Mouse (Mus musculus) lung, adult 2 months (tissue): ENCODE measurements around the gene Defb23. TPM values are rescaled to one million over a fixed set of nuclear protein-coding genes. Genes with fewer than 3 reads are reported as not detected.

Experiments used
- DNase-seq: peaks from one replicate; pipeline ENCODE4 v3.0.0; 2022
- H3K4me1 ChIP-seq: fragments of 200-500 bp; 2 replicates; pipeline ENCODE4 v1.6.1; 2011; ENCODE audit warnings: low read length; ENCODE audit not compliant: control insufficient read depth, insufficient read depth
- H3K4me3 ChIP-seq: fragments of 200-500 bp; replicated peaks from 2 replicates; pipeline ENCODE3; 2011; ENCODE audit warnings: low read depth, mild to moderate bottlenecking, control low read depth, low read length; ENCODE audit errors: extremely low read depth
- CTCF ChIP-seq: fragments of 200-500 bp; IDR thresholded peaks from 2 replicates; pipeline ENCODE4 v1.5.1; 2011; ENCODE audit warnings: mild to moderate bottlenecking, low read length, control low read depth; ENCODE audit not compliant: insufficient read depth
- POLR2A ChIP-seq: fragments of 200-500 bp; IDR thresholded peaks from 2 replicates; pipeline ENCODE4 v1.6.1; 2011; ENCODE audit warnings: low read depth, mild to moderate bottlenecking, control low read depth, low read length, borderline replicate concordance; ENCODE audit errors: extremely low read depth
- WGBS: fragments of 180-500 bp; shearing (Covaris S2); methylation state at CpG from one replicate; pipeline ENCODE4 v1.1.7; 2018; 5-methylcytosine and 5-hydroxymethylcytosine counted together
- polyA plus RNA-seq: library from polyadenylated mRNA; depleted of rRNA; stranded (reverse); fragments of >200 nt; gene quantifications from 2 replicates; pipeline ENCODE4 v1.2.3, GENCODE M21; 2012

Defb23 gene
- polyA plus RNA-seq, 1 experiment, result not detected

DNA sequence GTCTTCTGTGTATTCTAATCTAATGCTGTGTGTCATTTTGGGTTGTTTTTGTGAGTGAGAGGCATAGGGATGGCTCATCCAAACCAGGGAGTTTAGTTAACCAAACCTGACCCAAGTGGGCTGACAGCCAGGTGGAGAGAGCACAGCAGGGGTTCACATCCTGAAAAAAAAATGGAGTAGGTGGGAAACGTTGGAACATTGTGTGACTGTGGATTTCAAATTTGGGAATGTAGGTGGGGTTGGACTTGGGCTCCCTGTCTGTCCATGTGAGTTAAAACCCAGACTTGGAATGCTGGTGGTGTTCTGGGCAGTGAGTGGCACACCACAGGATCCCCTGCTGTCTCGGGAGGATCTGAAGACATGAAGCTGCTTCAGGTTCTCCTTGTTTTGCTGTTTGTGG is 12.3 kb upstream of the Defb23 start, which contains the start of gene Defb20:
TSS of gene Defb20 (plus strand) at position 301 of the 400 bp plus-strand sequence.
- no peak for DNase-seq
- TF ChIP-seq CTCF (no peak), POLR2A (no peak)
- WGBS, result 62% methylated on average over 2 of the region's 2 CpGs
- no peaks in the 10 kb centered on the region for H3K4me1 ChIP-seq
- no peak within 1 kb of the TSS for H3K4me3 ChIP-seq

DNA sequence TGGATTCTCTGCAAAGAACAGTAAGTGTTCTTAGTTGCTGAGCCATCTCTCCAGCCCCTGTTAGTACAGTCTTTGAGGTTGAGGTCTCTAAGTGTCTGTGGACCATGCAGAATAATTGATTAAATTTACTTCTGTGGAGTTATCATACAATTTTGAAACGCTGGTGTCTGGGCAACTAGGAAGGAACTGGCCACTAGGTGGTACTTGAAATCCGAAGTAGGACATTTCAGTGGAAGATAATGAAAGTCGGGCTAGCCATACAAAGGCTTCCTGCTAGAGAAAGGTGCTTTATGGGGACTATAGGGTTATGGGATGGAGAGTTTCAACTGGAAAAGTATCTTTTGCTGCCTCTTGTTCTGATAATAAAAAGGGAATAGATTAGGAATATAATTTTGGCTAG is 8.0 kb upstream of the Defb23 start:
- WGBS, result 11% methylated on average over 3 of the region's 3 CpGs

DNA sequence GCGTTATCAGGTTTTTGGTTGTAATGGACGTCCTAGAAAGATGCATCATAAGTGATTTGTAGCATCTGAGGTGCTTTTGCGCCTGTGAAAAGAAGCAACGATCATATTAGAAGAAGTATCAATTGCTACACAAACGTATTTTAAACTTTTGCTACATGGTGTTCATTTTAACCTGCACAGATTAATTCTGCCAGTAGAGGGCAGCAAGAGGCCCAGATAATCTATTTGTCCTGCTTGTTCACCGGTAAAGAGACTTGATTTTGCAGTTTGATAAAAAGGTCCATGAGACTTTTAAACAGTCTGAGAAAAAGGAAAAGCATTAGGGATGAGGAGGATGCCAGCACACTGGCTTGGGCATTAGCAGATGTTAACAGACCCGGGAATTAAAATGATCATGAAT is 6.6 kb upstream of the Defb23 start:
- Histone ChIP-seq H3K4me3 (no peak overlapping the region), H3K4me1 (no peaks in the 10 kb centered on the region)
- no peak for TF ChIP-seq POLR2A
- TF ChIP-seq CTCF, result peak; percentile 11; the same call in 1 of the 2 replicates
- peak; percentile 18 for DNase-seq
- 25% methylated on average over 7 of the region's 7 CpGs for WGBS

More for the DNA sequence above, 8.0 kb upstream of the Defb23 start:
- Histone ChIP-seq H3K4me1 (no peaks in the 10 kb centered on the region), H3K4me3 (no peak overlapping the region)
- no peak for DNase-seq
- TF ChIP-seq POLR2A, result no peak
- TF ChIP-seq CTCF, result no peak

DNA sequence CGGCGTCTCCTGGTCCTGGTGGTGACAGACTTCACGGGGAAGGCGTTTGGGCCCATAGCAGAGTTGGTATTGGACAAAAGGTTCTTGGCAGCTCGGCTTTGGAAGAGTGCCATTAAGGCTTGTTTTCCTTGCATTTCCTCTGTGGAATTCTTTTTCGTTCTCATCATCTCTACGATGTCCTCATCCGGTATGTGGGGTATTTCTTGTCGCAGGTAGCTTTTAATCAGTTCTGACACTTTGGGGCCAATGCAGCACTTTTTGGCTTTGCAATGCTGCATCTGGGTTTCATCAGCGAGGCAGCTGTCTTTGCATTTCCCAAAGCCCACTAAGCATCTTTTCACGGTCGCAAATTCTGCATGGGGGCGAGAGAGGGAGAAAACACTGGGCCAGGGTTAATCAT is 5.2 kb downstream of the Defb23 start:
- no peak overlapping the region for H3K4me3 ChIP-seq
- TF ChIP-seq CTCF, result no peak
- no peak for TF ChIP-seq POLR2A
- H3K4me1 ChIP-seq, result no peaks in the 10 kb centered on the region
- DNase-seq, result no peak
- WGBS, result 50% methylated on average over 13 of the region's 13 CpGs

DNA sequence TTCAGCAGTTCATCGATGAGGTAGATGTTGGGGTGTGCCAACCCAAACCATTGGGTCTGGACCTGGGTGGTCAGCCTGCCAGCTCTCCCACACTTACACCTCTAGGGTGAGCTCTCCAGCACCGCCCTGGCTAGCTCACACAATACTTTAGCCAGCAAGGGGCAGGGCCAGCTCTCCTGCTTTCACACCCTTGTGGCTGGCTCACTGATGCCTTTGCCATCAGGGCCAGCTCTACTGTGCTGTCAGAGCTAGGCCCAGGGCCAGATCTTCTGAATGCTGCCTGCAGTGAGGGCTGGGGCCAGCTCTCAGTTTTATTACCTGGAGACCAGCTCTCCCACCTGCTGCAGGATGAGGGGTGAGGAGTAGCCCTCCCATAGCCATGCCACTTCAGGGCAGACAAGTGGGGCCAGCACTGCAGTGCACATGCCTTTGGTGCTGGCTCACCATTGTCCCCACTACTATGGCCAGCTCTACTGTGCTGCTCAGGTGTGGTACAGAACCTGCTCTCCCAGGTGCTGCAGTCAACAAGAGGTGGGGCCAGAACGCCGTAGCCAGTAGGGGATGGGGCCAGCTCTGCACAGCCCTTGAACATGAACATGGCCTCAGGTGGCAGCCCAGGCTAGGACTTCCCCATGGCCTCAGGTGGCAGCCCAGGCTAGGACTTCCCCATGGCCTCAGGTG is 12.2 kb downstream of the Defb23 start:
- Histone ChIP-seq H3K4me3 (no peak overlapping the region), H3K4me1 (no peaks in the 10 kb centered on the region)
- TF ChIP-seq POLR2A (no peak), CTCF (no peak)
- WGBS, result 64% methylated on average over 4 of the region's 4 CpGs
- DNase-seq, result no peak

DNA sequence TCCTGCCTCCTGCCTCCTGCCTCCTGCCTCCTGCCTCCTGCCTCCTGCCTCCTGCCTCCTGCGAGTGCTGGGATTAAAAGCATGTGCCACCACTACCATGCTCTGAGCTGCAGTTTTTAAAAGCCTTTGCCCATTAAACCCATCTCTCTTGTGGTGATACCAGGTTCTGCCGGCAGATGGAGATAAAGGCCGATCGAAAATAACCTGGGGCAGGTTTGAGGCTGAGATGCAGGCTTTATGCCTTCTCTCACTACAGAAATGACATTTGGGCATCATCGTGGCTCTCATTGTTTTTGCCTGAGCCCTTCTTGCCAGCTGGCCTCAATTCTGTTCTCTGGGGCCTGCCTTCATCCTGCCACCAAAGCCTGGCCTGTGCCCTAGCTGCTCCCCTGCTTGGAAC is 14.2 kb downstream of the Defb23 start:
- no peaks in the 10 kb centered on the region for H3K4me1 ChIP-seq
- 7% methylated on average over 5 of the region's 5 CpGs for WGBS
- peak; percentile 46 for DNase-seq
- H3K4me3 ChIP-seq, result no peak overlapping the region
- TF ChIP-seq POLR2A (no peak), CTCF (0 out of 2 replicates have a peak, but pooled peaks have one; percentile 13)

DNA sequence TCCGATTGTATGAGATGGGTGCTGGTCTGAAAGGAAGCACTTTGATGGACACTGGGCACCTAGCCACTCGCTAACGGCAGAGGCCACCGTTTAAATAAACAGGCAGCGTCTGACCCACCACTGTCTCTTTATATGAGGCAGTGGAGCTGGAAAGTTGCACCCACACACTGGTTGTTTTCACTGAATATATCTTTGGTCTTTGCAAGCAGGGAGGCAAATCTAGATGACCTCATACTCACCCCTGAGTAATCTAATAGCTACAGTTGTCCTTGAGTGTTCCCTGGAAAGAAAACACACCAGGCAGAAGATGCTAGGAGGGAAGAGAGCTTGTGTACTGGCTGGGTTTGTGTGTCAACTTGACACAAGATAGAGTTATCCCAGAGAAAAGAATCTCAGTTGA is 17.0 kb downstream of the Defb23 start:
- Histone ChIP-seq H3K4me1 (no peaks in the 10 kb centered on the region), H3K4me3 (no peak overlapping the region)
- TF ChIP-seq POLR2A (no peak), CTCF (no peak)
- WGBS, result 19% methylated on average over 5 of the region's 5 CpGs
- DNase-seq, result no peak

DNA sequence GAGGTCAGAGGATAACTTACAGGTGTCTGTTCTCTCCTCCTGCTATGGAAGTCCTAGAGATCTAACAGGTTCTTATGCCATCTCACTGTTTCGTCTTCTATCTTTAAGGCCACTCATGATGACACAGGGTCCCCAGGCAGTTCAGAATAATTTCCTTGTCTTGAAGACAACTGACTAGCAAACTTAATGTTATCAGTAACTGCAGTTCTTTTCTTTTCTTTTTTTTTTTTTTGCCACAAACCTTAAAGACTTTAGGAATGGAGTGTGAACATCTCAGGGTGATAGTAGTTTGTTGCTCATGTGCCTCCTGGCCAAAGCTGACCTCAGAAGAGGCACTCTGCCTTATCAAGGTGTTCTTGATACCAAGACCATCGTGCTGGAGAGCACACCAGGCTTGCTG is 17.8 kb downstream of the Defb23 start:
- no peak for TF ChIP-seq CTCF
- no peak for TF ChIP-seq POLR2A
- H3K4me3 ChIP-seq, result no peak overlapping the region
- WGBS, result 50% methylated on average over 2 of the region's 2 CpGs
- DNase-seq, result no peak
- H3K4me1 ChIP-seq, result no peaks in the 10 kb centered on the region

DNA sequence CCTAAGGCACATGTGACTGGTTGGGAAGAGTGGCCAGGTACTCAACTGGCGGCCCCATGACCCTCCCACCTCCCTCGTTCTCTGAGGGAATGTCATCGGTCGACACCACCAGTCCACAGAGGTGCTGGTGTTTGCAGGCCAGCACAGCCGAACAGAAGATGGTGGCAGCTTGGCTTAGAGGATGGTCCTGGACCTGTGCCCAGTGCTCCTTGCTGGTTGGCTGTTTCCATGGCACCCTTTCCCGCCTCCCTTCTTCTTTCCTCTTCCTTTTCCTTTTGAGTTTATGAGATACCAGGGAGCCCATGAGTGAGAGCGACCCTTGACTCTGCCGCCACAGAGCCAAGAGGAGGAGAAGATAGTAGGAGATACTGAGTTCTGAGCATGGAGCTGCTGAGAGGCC is 21.1 kb downstream of the Defb23 start:
- no peaks in the 10 kb centered on the region for H3K4me1 ChIP-seq
- 82% methylated on average over 8 of the region's 8 CpGs for WGBS
- H3K4me3 ChIP-seq, result no peak overlapping the region
- no peak for DNase-seq
- TF ChIP-seq POLR2A, result no peak
- no peak for TF ChIP-seq CTCF

DNA sequence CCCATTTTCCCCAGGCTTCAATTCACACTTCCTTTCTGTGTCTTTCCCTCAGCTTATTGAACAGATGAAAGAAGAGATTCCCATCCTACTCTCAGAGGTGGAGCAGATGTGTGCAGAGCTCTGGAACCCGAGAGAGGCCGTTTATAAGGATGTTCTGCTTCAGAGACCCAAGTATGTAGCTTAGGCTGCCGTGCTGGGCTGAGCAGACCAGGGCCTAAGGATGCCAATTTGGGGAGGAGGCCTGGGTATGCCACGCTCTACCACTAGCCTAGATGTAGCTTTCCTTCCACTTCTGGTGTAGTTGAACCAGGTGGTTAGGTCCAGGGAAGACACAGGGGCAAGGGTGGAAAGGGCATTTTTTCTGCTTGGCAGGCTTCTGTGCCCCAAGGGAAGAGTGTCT is 22.1 kb downstream of the Defb23 start:
- H3K4me1 ChIP-seq, result peaks cover 2% of the 10 kb centered on the region; the same call in 1 of the 2 replicates

More for the DNA sequence above, 22.1 kb downstream of the Defb23 start:
- TF ChIP-seq POLR2A, result no peak
- TF ChIP-seq CTCF, result no peak
- no peak overlapping the region for H3K4me3 ChIP-seq
- WGBS, result 81% methylated on average over 4 of the region's 4 CpGs
- no peak for DNase-seq
